Mouse (Mus musculus) adipocyte (in vitro differentiated cells): ENCODE data around the gene Ghrhr.
A peak's percentile ranks its signal among the peaks of the same experiment; 100 is the strongest.

Experiments used
- DNase-seq: peaks from one replicate; pipeline ENCODE4 v3.0.0-alpha.2; 2016; ENCODE audit warnings: low spot score

The Ghrhr gene

GRCm38 (mm10) chr6:55396176-55396575, 20.1 kb downstream of the Ghrhr start:
- DNase-seq: peak; percentile 49

GRCm38 (mm10) chr6:55396622-55397041, 20.5 kb downstream of the Ghrhr start:
- DNase-seq: no peak

- no peak for DNase-seq
These were observed 23.0 kb downstream of the Ghrhr start for GRCm38 (mm10) chr6:55398869-55399628.

DNA sequence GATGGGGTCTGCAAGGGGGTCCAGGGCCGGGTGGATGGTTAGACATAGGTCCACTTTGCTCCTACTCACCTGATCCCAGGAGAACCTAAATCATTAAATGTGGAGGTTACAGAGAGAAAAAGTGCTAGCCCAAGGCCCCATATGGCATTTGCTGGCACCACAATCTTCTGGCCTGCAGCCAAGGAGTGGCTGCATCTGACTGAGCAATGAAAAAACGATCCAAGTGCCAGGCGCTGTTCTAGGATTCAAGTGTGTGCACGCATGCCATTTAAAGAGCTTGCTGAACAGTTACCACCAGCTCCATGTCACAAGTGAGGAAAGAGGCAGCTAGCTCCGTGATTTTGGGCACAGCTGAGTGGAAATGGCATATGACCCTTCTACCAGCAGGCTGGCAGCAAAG, 23.8 kb downstream of the Ghrhr start:
- peak; percentile 90 for DNase-seq

DNA sequence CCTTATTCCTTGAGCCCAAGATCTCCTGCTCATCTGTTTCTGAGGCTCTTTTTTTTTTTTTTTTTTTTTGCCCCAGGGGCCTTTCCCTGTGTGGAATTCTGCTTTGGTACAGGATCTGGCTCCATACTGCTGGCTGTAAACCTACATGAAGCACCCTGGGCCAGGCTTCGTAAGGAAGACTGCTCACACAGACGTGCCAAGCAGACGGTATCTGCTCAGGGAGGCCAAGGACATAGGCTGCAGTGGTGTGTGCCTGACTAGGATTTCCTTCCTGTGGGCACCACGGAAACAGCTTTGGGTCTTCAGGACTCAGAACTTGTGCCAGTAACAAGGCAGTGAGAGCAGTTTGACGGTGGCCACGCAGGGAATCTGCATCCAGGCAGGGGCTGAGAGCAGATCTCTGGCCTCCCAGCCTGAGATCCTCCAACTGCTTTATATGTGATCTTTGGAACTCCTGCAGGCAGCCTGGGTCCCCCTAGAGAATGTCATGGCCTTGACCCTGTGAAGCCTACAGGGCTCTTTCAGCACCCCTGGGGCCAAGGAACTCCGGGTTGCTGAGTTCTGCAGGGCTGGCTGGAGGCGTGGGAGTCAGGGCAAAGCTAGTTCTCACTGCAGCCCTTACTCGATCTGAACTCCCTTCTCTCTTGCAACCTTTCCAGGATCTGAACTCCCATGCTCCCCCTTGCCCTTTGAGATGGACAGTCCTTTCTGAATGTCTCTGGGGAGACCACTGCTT, 26.1 kb downstream of the Ghrhr start:
- DNase-seq: no peak

DNA sequence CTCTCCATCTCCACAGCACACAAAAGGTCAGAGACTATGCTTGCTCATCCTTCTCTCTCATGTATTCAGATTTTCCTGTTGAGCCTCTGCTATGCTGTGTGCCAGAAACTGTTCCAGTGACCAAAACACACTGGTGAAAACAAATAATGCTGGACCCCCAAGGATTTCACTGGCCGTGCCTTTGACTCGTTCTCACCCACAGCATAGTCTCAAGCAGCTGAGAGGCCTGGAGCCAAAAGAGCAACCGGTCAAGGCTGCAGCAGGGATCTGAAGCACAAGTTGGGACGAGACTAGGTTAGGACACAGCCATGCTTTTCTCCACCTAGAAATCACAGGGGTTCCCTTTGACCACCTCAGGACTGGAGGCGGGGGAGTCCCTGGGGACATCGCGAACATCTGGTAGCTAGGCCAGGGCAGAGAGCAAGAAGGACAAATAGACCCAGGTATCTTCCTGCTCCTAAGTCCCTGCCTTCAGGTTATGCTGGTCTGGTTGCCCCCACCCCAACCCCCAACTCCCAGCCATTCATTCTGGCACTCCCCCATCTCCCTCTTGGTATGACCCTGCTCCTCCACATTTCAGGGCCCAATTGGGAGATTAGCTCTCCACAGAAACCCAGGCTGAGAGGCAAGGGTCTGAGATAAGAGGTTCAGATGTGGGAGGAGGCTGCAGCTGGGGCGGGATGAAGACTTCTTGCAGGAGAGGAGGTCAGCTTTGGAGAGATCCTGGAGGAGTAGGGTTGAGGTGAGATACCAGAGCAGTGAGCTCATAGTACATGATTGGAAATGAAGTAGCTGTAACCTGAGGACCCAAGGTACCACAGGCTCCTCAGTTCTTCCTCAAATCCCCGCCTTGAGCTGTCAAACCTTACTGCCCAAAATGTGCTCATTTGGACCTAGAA, 27.6 kb downstream of the Ghrhr start:
- DNase-seq: no peak

DNA sequence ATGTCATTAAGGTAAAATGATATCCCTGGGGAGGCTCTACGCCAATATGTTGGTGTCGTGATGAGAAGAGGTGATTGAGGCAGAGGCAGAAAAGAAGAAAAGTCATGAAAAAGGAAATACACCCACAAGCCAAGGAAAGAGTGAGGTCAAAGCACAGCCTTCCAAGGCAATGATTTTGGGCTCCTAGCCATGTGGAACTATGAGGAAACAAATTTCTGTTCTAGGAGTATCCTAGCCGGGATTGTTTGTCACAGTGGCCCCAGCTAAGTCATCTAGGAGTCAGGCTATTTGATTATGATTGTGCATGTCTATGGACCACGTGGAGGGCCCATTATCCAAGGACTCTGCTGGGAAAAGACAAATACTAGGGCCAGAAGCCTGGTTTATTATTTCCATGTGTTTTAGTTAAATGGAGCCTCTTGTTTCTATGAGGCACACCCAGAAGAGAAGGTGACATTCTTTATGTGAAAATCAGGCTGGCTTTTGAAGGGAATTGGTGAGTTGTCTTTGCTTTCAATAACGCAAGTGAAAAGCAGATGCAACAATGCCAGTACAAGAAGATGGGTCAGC, 28.4 kb downstream of the Ghrhr start:
- DNase-seq: peak; percentile 78

DNA sequence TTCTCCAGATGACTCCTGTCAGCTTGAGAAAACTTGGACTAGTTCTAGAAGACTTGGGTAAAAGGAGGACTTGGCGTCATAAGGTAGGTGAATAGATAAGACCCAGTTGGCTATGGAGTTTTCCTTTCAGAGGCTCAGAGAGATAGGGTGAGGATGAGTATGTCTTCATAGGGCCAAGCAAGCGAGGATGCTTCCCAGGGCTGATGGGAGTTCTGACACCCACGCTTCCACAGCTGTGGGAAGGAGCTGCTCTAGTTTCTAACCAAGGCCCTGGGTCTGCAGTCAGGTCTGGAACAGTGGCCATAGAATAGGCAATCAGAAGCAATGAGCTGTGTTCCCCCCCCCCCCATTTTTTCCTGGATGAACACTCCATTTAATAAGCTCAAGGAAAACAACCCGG, 31.2 kb downstream of the Ghrhr start:
- no peak for DNase-seq

- no peak for DNase-seq
These were observed 34.2 kb downstream of the Ghrhr start for GRCm38 (mm10) chr6:55410119-55410775.

GRCm38 (mm10) chr6:55410977-55411376, 34.9 kb downstream of the Ghrhr start:
- no peak for DNase-seq

- DNase-seq: no peak
These were observed 40.1 kb downstream of the Ghrhr start for GRCm38 (mm10) chr6:55416202-55416601.

DNA sequence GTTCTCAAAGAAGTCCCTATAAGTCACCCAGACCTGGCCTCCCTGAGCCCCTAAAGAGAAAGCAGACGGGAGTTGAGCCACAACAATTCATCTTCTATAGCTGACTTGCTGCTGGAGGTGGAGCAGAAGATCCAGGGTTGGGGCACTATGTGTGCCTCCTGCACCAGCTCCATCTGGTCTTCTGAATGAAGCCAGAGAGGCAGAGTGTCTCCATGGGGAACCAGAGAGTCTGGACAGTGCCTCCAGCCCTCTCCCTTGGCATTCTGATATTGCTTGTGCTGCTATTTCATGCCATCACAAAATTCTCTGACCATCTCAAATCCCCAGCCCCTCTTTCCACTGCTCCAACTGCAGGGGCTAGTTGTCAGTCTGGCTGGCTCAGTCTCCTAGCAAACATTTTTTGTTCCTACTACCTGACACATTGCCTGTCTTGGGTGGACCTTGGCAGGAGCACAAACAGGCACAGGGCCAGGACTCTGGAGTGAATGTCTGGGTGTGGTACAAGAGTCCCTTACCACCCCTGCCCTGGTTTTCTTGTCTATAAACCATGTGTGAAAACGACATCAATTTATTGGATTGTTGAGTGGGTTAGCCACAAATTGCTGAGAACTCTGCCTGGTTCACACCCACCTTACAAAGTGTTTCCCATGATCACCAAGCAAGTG, 42.8 kb downstream of the Ghrhr start:
- no peak for DNase-seq

DNA sequence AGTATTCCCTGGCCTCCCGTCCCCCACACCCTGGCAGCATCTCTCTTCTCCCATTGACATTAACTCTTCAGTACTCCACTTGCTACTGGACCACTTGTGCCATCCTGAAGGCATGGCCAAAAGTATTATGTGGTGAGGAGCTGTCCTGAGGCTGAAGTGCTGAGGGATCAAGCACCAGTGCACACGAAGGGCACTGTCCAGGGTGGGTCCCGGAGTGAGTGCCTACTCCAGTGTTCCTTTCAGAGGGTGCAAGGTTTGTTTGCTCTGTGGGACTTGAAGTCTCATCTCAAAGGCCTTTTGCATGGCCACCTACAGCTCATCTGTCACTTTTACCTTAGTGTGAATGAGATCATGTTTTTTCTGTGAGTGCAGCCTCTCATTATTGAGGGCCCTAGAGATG, 44.3 kb downstream of the Ghrhr start:
- DNase-seq: no peak

GRCm38 (mm10) chr6:55420869-55421361, 44.8 kb downstream of the Ghrhr start:
- peak; percentile 33 for DNase-seq

DNA sequence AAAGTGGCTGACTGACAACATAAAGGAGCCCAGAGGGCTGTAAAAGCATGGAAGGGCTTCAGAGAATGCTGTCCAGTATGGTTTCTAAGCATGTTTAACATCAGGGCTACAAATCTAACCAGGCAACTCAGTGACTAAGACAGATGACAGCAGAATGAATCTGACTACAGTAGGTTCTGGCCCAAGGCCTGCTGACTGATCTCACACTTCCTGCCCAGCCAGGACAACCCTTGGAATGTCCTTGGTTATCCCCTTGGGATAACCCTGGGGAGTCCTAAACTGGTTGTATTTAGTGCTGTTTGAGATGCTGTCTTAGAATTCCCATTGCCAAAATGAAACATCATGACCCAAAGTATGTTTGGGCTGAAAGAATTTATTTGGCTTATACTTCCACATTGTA, 56.0 kb downstream of the Ghrhr start:
- DNase-seq: no peak

- DNase-seq: no peak
These were observed 58.3 kb downstream of the Ghrhr start for GRCm38 (mm10) chr6:55434360-55434759.

GRCm38 (mm10) chr6:55435266-55436159, 59.4 kb downstream of the Ghrhr start:
- no peak for DNase-seq

- DNase-seq: no peak
These were observed 61.8 kb downstream of the Ghrhr start for GRCm38 (mm10) chr6:55437919-55438318.
